Mouse (Mus musculus): ENCODE data around the gene Arih1.

DNA sequence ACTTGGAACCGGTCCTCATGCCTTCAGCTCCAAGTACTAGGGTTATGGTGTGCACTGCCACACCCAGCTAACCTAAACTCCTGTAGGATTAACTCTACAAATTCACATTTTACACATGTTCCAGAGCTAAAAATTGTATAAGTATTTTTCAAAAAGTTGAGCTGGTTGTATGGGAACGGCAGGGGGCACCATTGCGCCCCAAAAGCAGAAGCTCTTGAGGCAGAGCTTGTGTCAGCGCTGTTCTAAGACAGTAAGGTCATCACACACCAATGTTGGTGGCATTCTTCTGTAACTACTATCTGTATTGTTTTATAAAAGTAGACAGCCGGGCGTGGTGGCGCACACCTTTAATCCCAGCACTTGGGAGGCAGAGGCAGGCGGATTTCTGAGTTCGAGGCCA lies 146.4 kb downstream of the Arih1 start:
- TF ChIP-seq CTCF (IDR thresholded peaks at IDR 0.05; ENCODE audit: insufficient read depth, low read depth, low read length) (no peak), POLR2A (IDR thresholded peaks at IDR 0.05; ENCODE audit: insufficient read depth, low read depth, low read length) (no peak)

Data from olfactory bulb, adult 2 months (tissue).